Mouse (Mus musculus) spleen, adult 2 months (tissue): Measurements from ENCODE around the gene Vmn1r68. TPM values are rescaled to one million over a fixed set of nuclear protein-coding genes. Genes with fewer than 3 reads are reported as not detected.

Experiments
- DNase-seq, 2 experiments: peaks; one replicate each; pipeline versions ENCODE4 v3.0.0 to v3.0.0-alpha.2; 2012 to 2021; ENCODE audit warnings: low spot score in 2 of 2, low read depth in 1 of 2
- H3K27ac ChIP-seq: fragments of 200-500 bp; 2 replicates; pipeline ENCODE4 v1.5.1; 2012; ENCODE audit warnings: low read length, inconsistent platforms; ENCODE audit not compliant: insufficient read depth
- H3K27me3 ChIP-seq: fragments of 200-500 bp; 2 replicates; pipeline ENCODE4 v1.6.1; 2012; ENCODE audit warnings: mild to moderate bottlenecking, moderate library complexity, low read length, inconsistent platforms; ENCODE audit not compliant: control insufficient read depth, insufficient read depth
- H3K36me3 ChIP-seq: fragments of 200-500 bp; 2 replicates; pipeline ENCODE4 v1.6.1; 2012; ENCODE audit warnings: mild to moderate bottlenecking, low read length, inconsistent platforms; ENCODE audit not compliant: control insufficient read depth, insufficient read depth
- H3K4me1 ChIP-seq: fragments of 200-500 bp; 2 replicates; pipeline ENCODE4 v1.6.1; 2011; ENCODE audit warnings: inconsistent platforms; ENCODE audit not compliant: control insufficient read depth, insufficient read depth, insufficient read length
- H3K4me3 ChIP-seq: fragments of 200-500 bp; 2 replicates; pipeline ENCODE4 v1.5.1; 2011; ENCODE audit warnings: mild to moderate bottlenecking, inconsistent platforms; ENCODE audit not compliant: insufficient read depth, insufficient read length; ENCODE audit errors: extremely low read depth
- CTCF ChIP-seq: fragments of 200-500 bp; IDR thresholded peaks from 2 replicates; pipeline ENCODE4 v1.5.1; 2011; ENCODE audit warnings: mild to moderate bottlenecking, inconsistent platforms; ENCODE audit not compliant: insufficient read depth, insufficient read length, insufficient replicate concordance; ENCODE audit errors: extremely low read depth
- POLR2A ChIP-seq: fragments of 200-500 bp; IDR thresholded peaks from 2 replicates; pipeline ENCODE4 v1.6.1; 2011; ENCODE audit warnings: low read depth, low read length, inconsistent platforms
- WGBS: fragments of 180-500 bp; shearing (Covaris S2); methylation state at CpG from one replicate; pipeline ENCODE4 v1.1.7; 2018; 5-methylcytosine and 5-hydroxymethylcytosine counted together
- polyA plus RNA-seq: library from polyadenylated mRNA; depleted of rRNA; stranded (reverse); fragments of >200 nt; gene quantifications from 2 replicates; pipeline ENCODE4 v1.2.3, GENCODE M21; 2012; rRNA removed

The Vmn1r68 gene
- polyA plus RNA-seq: not detected in 2 replicates

GRCm38 (mm10) chr7:10558385-10558784 is at the start of gene Vmn1r68:
TSS of gene Vmn1r68 (minus strand) at chr7:10558485.
- no peaks in the 10 kb centered on the region for H3K36me3 ChIP-seq
- no peak for DNase-seq
- H3K27me3 ChIP-seq: no peaks in the 10 kb centered on the region
- no peaks in the 10 kb centered on the region for H3K4me1 ChIP-seq
- WGBS: 64% methylated on average over 2 of the region's 2 CpGs
- H3K27ac ChIP-seq: no peak within 1 kb of the TSS
- H3K4me3 ChIP-seq: no peak within 1 kb of the TSS
- TF ChIP-seq CTCF (no peak), POLR2A (no peak)

DNA sequence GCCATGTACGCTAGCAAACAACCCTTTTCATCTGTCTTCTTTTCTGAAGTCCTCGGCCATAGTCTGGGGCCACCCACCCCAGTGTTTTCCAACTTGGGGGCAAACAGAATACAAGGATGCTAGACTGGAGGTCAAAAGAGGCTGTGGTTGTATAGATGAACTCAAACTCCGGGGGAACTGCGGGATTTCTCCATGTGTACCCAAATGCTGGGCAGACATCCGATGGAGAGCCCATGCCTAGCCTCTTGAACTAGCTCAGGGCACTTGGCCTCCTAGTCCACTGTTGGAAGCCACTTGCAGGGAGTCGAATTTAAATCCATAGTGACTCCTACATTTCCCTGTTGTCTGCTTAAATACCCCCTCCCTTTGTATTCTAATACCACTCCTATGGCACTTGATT is 62.7 kb downstream of the Vmn1r68 start:
- 38% methylated on average over 6 of the region's 6 CpGs for WGBS
- TF ChIP-seq CTCF (no peak), POLR2A (no peak)
- Histone ChIP-seq H3K4me1 (no peaks in the 10 kb centered on the region), H3K27ac (no peak overlapping the region), H3K27me3 (no peaks in the 10 kb centered on the region), H3K4me3 (no peak overlapping the region), H3K36me3 (peaks cover 5% of the 10 kb centered on the region)
- no peak for DNase-seq

DNA sequence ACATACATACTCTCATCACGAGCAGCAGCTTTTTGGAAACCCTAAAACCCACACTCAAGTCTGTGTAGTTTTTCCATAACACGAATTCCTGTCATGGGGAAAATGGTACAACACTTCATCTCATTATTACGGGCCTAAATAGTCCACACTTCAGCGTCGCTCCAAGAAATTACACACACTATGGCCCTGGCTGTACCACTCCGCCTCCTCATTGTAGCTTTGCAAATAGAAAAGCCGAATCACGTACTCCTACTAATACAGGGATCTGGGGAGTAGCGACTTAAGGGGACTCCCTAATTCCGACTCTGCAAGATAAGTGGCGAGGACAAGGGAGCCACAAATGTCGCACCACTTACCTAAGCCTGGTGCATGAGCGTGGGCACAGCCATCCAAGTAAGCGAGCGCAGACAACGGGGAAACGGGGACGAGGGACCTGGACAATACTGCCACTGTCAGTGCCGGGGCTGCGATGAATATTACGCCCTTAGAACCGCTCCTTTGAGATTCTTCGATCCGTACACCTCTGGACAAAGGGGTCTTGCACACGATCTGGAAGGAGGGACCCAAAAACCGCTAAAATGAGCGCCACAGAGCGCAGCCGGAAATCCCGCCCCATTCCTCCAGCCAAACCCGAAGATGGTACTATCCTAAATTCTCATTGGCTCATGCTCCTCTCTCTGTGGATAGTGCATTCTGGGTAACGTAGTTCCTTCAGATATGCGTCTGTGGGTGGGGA is 63.3 kb downstream of the Vmn1r68 start, which contains the start of gene Zik1:
Gene Zik1, minus strand, starts transcription at position 609 of the 736 bp plus-strand sequence.
- Histone ChIP-seq H3K4me3 (peak within 1 kb of the TSS; percentile 62), H3K36me3 (peaks cover 6% of the 10 kb centered on the region), H3K27me3 (no peaks in the 10 kb centered on the region), H3K4me1 (no peaks in the 10 kb centered on the region), H3K27ac (no peak within 1 kb of the TSS)
- DNase-seq: peak in 1 of 2 experiments; percentile 31
- TF ChIP-seq CTCF (no peak), POLR2A (no peak)
- 3% methylated on average over 33 of the region's 33 CpGs for WGBS

GRCm38 (mm10) chr7:10480588-10481233 is 77.6 kb downstream of the Vmn1r68 start:
- WGBS: 72% methylated on average over 18 of the region's 18 CpGs
- no peak for DNase-seq
- Histone ChIP-seq H3K4me3 (no peak overlapping the region), H3K27me3 (no peaks in the 10 kb centered on the region), H3K27ac (no peak overlapping the region), H3K4me1 (no peaks in the 10 kb centered on the region), H3K36me3 (no peaks in the 10 kb centered on the region)
- TF ChIP-seq POLR2A (no peak), CTCF (no peak)

DNA sequence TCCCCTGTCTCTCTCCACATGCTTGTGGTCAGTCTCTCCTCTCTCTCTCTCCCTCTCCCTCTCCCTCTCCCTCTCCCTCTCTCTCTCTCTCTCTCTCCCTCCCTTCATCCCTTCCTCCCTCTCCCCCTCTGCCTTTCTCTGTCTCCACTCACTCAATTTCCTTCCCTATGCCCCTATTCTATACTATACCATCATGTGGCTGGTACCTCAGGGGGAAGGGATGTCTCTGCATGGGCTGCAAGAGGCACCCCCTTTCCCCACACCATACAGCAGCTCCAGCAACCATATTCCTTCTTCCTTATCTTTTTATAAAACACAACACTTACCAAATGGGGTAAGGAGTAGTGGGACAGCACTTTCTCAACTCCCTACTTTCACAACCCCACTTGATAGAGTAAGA is 78.5 kb downstream of the Vmn1r68 start:
- no peak for DNase-seq
- Histone ChIP-seq H3K4me3 (no peak overlapping the region), H3K36me3 (no peaks in the 10 kb centered on the region), H3K4me1 (no peaks in the 10 kb centered on the region), H3K27me3 (no peaks in the 10 kb centered on the region), H3K27ac (no peak overlapping the region)
- no peak for TF ChIP-seq POLR2A
- TF ChIP-seq CTCF: no peak

- DNase-seq: no peak
- Histone ChIP-seq H3K36me3 (no peaks in the 10 kb centered on the region), H3K4me3 (no peak overlapping the region), H3K27ac (no peak overlapping the region), H3K4me1 (no peaks in the 10 kb centered on the region), H3K27me3 (no peaks in the 10 kb centered on the region)
- whole genome bisulfite sequencing: 72% methylated on average over 3 of the region's 3 CpGs
- TF ChIP-seq POLR2A (no peak), CTCF (no peak)
Measured at GRCm38 (mm10) chr7:10458166-10458565, 100.1 kb downstream of the Vmn1r68 start.

Other genes with a start within 250 kb of the Vmn1r68 start
- gene Vmn1r67, start 115.2 kb downstream of the Vmn1r68 start, polyA plus RNA-seq: not detected in 2 replicates
- 0.14 TPM in 2 replicates for gene Zik1, start 63.1 kb downstream of the Vmn1r68 start, polyA plus RNA-seq
- gene Vmn1r69, start 55.2 kb upstream of the Vmn1r68 start, polyA plus RNA-seq: not detected in 2 replicates
- gene Vmn1r70, start 73.0 kb upstream of the Vmn1r68 start, polyA plus RNA-seq: not detected in 2 replicates
- not detected in 2 replicates for gene Nlrp4b, start 129.3 kb upstream of the Vmn1r68 start, polyA plus RNA-seq
- not detected in 2 replicates for gene Vmn1r71, start 195.9 kb upstream of the Vmn1r68 start, polyA plus RNA-seq